Mouse (Mus musculus) erythroblast, embryonic 14.5 days (primary cell): ENCODE results near the gene Tet2. TPM values are rescaled to one million over a fixed set of nuclear protein-coding genes. Genes with fewer than 3 reads are reported as not detected.
"Not testable (repeated sequence)": the region's sequence is repeated elsewhere in the genome, so short reads cannot be mapped to it uniquely, and the experiment has no call there.

Experiments
- H3K27me3 ChIP-seq: 2 replicates; pipeline ENCODE4 v1.6.1; 2012; ENCODE audit warnings: inconsistent platforms; ENCODE audit not compliant: control insufficient read depth
- H3K36me3 ChIP-seq: 2 replicates; pipeline ENCODE4 v1.6.1; 2012; ENCODE audit warnings: mild to moderate bottlenecking, inconsistent platforms; ENCODE audit not compliant: control insufficient read depth
- H3K4me1 ChIP-seq: 2 replicates; pipeline ENCODE4 v1.6.1; 2012; ENCODE audit warnings: inconsistent platforms; ENCODE audit not compliant: control insufficient read depth
- H3K4me3 ChIP-seq: replicated peaks from 2 replicates; pipeline ENCODE3; 2012; ENCODE audit warnings: moderate library complexity, mild to moderate bottlenecking, inconsistent platforms
- H3K9me3 ChIP-seq: 2 replicates; pipeline ENCODE4 v1.6.1; 2012; ENCODE audit warnings: low read length, inconsistent platforms, mixed read lengths; ENCODE audit not compliant: control insufficient read depth
- GATA1 ChIP-seq: IDR thresholded peaks from 2 replicates; pipeline ENCODE4 v1.6.1; 2012; ENCODE audit warnings: low read length, inconsistent platforms, mixed read lengths
- TAL1 ChIP-seq: IDR thresholded peaks from 3 replicates; pipeline ENCODE4 v1.6.1; 2012; ENCODE audit warnings: low read length, inconsistent platforms, mixed read lengths
- polyA plus RNA-seq: library from polyadenylated mRNA; stranded (reverse); fragments of >175 nt; gene quantifications from 2 replicates; pipeline ENCODE4 v1.2.3, GENCODE M21; 2012

Tet2 gene
- 0.01 and 0.05 TPM in 2 replicates for polyA plus RNA-seq

GRCm38 (mm10) chr3:133544551-133545303 is at the start of gene Tet2:
Gene Tet2, minus strand, starts transcription at chr3:133545139.
- Histone ChIP-seq H3K9me3 (no peaks in the 10 kb centered on the region), H3K36me3 (no peaks in the 10 kb centered on the region), H3K27me3 (peaks cover 15% of the 10 kb centered on the region), H3K4me1 (peaks cover 13% of the 10 kb centered on the region), H3K4me3 (peak within 1 kb of the TSS; percentile 75)
- TF ChIP-seq GATA1 (no peak), TAL1 (no peak)

- H3K9me3 ChIP-seq, H3K4me1 ChIP-seq, H3K36me3 ChIP-seq, H3K4me3 ChIP-seq, H3K27me3 ChIP-seq: not testable (repeated sequence)
Observed at GRCm38 (mm10) chr3:133592995-133593394, 48.1 kb upstream of the Tet2 start.

GRCm38 (mm10) chr3:133590506-133591152 is 45.7 kb upstream of the Tet2 start:
- Histone ChIP-seq H3K27me3 (no peaks in the 10 kb centered on the region), H3K4me3 (no peak overlapping the region), H3K9me3 (no peaks in the 10 kb centered on the region), H3K36me3 (no peaks in the 10 kb centered on the region), H3K4me1 (no peaks in the 10 kb centered on the region)
- TF ChIP-seq GATA1 (no peak), TAL1 (no peak)

- H3K27me3 ChIP-seq: no peaks in the 10 kb centered on the region
- no peaks in the 10 kb centered on the region for H3K4me1 ChIP-seq
- TF ChIP-seq GATA1 (no peak), TAL1 (no peak)
- H3K9me3 ChIP-seq: no peaks in the 10 kb centered on the region
- no peaks in the 10 kb centered on the region for H3K36me3 ChIP-seq
- H3K4me3 ChIP-seq: no peak overlapping the region
Observed at GRCm38 (mm10) chr3:133585010-133585409, 40.1 kb upstream of the Tet2 start.

GRCm38 (mm10) chr3:133583411-133584025 is 38.6 kb upstream of the Tet2 start:
- no peak overlapping the region for H3K4me3 ChIP-seq
- TF ChIP-seq GATA1 (no peak), TAL1 (no peak)
- no peaks in the 10 kb centered on the region for H3K36me3 ChIP-seq
- H3K9me3 ChIP-seq: no peaks in the 10 kb centered on the region
- no peaks in the 10 kb centered on the region for H3K27me3 ChIP-seq
- H3K4me1 ChIP-seq: no peaks in the 10 kb centered on the region

GRCm38 (mm10) chr3:133582969-133583368 is 38.0 kb upstream of the Tet2 start:
- H3K4me3 ChIP-seq: no peak overlapping the region
- H3K27me3 ChIP-seq: no peaks in the 10 kb centered on the region
- TF ChIP-seq GATA1 (no peak), TAL1 (no peak)

GRCm38 (mm10) chr3:133582096-133582495 is 37.2 kb upstream of the Tet2 start:
- Histone ChIP-seq H3K4me3 (no peak overlapping the region), H3K4me1 (no peaks in the 10 kb centered on the region), H3K27me3 (no peaks in the 10 kb centered on the region), H3K9me3 (no peaks in the 10 kb centered on the region), H3K36me3 (no peaks in the 10 kb centered on the region)
- TF ChIP-seq TAL1 (no peak), GATA1 (no peak)

More at GRCm38 (mm10) chr3:133582969-133583368, 38.0 kb upstream of the Tet2 start:
- no peaks in the 10 kb centered on the region for H3K36me3 ChIP-seq
- H3K9me3 ChIP-seq: no peaks in the 10 kb centered on the region
- no peaks in the 10 kb centered on the region for H3K4me1 ChIP-seq

GRCm38 (mm10) chr3:133581541-133581940 is 36.6 kb upstream of the Tet2 start:
- H3K36me3 ChIP-seq: no peaks in the 10 kb centered on the region
- H3K4me3 ChIP-seq: no peak overlapping the region
- TF ChIP-seq TAL1 (no peak), GATA1 (no peak)
- no peaks in the 10 kb centered on the region for H3K9me3 ChIP-seq
- H3K27me3 ChIP-seq: no peaks in the 10 kb centered on the region
- no peaks in the 10 kb centered on the region for H3K4me1 ChIP-seq

GRCm38 (mm10) chr3:133579671-133580070 is 34.7 kb upstream of the Tet2 start:
- Histone ChIP-seq H3K4me3 (no peak overlapping the region), H3K36me3 (no peaks in the 10 kb centered on the region), H3K27me3 (no peaks in the 10 kb centered on the region), H3K9me3 (no peaks in the 10 kb centered on the region), H3K4me1 (no peaks in the 10 kb centered on the region)
- TF ChIP-seq TAL1 (no peak), GATA1 (no peak)
